Mouse (Mus musculus) adrenal gland, adult (tissue): ENCODE measurements around the gene Them7.

Source experiments
- DNase-seq, 2 experiments: peaks; one replicate each; pipeline ENCODE4 v3.0.0; 2022 to 2023; ENCODE audit warnings: low spot score in 1 of 2; ENCODE audit not compliant: inconsistent age in 2 of 2

Gene Them7

GRCm38 (mm10) chr2:105373658-105374057 lies 149.5 kb downstream of the Them7 start:
- DNase-seq = no peak

GRCm38 (mm10) chr2:105375261-105375660 lies 151.1 kb downstream of the Them7 start:
- no peak for DNase-seq

GRCm38 (mm10) chr2:105375705-105376104 lies 151.6 kb downstream of the Them7 start:
- peak in 1 of 2 experiments; percentile 33 for DNase-seq

- DNase-seq = no peak
Measured at GRCm38 (mm10) chr2:105379682-105380081, 155.6 kb downstream of the Them7 start.

GRCm38 (mm10) chr2:105380757-105381319 lies 156.7 kb downstream of the Them7 start:
- no peak for DNase-seq

- DNase-seq = no peak
Measured at GRCm38 (mm10) chr2:105383063-105383462, 158.9 kb downstream of the Them7 start.

GRCm38 (mm10) chr2:105384998-105385397 lies 160.9 kb downstream of the Them7 start:
- peak in 1 of 2 experiments; percentile 52 for DNase-seq

- no peak for DNase-seq
Measured at GRCm38 (mm10) chr2:105386418-105386817, 162.3 kb downstream of the Them7 start.

GRCm38 (mm10) chr2:105389007-105389890 lies 165.1 kb downstream of the Them7 start:
- peak in 1 of 2 experiments; percentile 76 for DNase-seq

GRCm38 (mm10) chr2:105390653-105391413 lies 166.7 kb downstream of the Them7 start:
- no peak for DNase-seq

- DNase-seq = no peak
Measured at GRCm38 (mm10) chr2:105391414-105391784, 167.3 kb downstream of the Them7 start.

GRCm38 (mm10) chr2:105392514-105392913 lies 168.4 kb downstream of the Them7 start:
- DNase-seq = peak in 1 of 2 experiments; percentile 79

- DNase-seq = peak in 1 of 2 experiments; percentile 79
Measured at GRCm38 (mm10) chr2:105394375-105394774, 170.3 kb downstream of the Them7 start.

- DNase-seq = peak in 1 of 2 experiments; percentile 29
Measured at GRCm38 (mm10) chr2:105396066-105396465, 171.9 kb downstream of the Them7 start.

- peak in 1 of 2 experiments; percentile 55 for DNase-seq
Measured at GRCm38 (mm10) chr2:105397446-105398211, 173.5 kb downstream of the Them7 start.

- DNase-seq = peak; percentile 57 to 90
Measured at GRCm38 (mm10) chr2:105398636-105399084, 174.5 kb downstream of the Them7 start.

GRCm38 (mm10) chr2:105399085-105399891 lies 175.2 kb downstream of the Them7 start, which contains the start of gene Rcn1:
TSS of gene Rcn1 (minus strand) at chr2:105399319.
- peak; percentile 79 to 94 for DNase-seq

- DNase-seq = no peak
Measured at GRCm38 (mm10) chr2:105400558-105400957, 176.4 kb downstream of the Them7 start.

GRCm38 (mm10) chr2:105402180-105402579 lies 178.1 kb downstream of the Them7 start:
- no peak for DNase-seq

- no peak for DNase-seq
Measured at GRCm38 (mm10) chr2:105408511-105408910, 184.4 kb downstream of the Them7 start.
